Mouse (Mus musculus) lung, embryonic 15.5 days (tissue): ENCODE measurements around the gene Zfp648. TPM values are rescaled to one million over a fixed set of nuclear protein-coding genes. Genes with fewer than 3 reads are reported as not detected.

Experiments
- ATAC-seq: fragments of 200-750 bp; cut with Nextera tagmentation; 2 replicates; pipeline ENCODE4 v1.8.0; 2017; ENCODE audit warnings: moderate number of reproducible peaks, borderline replicate concordance; ENCODE audit not compliant: low FRiP score, low TSS enrichment; ENCODE audit errors: extremely low read depth
- H3K27ac ChIP-seq: fragments of 300-500 bp; sonication (generic); 2 replicates; pipeline ENCODE4 v1.5.1; 2015; ENCODE audit warnings: moderate library complexity, mild to moderate bottlenecking, inconsistent platforms
- H3K27me3 ChIP-seq: fragments of 300-500 bp; sonication (generic); 2 replicates; pipeline ENCODE4 v1.6.1; 2015; ENCODE audit warnings: inconsistent platforms
- H3K36me3 ChIP-seq: fragments of 300-500 bp; sonication (generic); 2 replicates; pipeline ENCODE4 v1.6.1; 2015; ENCODE audit warnings: inconsistent platforms
- H3K4me1 ChIP-seq: fragments of 300-500 bp; sonication (generic); 2 replicates; pipeline ENCODE4 v1.6.1; 2015; ENCODE audit warnings: inconsistent platforms
- H3K4me2 ChIP-seq: fragments of 300-500 bp; sonication (generic); 2 replicates; pipeline ENCODE4 v1.6.1; 2015; ENCODE audit warnings: inconsistent platforms, mild to moderate bottlenecking, moderate library complexity
- H3K4me3 ChIP-seq: fragments of 300-500 bp; sonication (generic); 2 replicates; pipeline ENCODE4 v1.5.1; 2015; ENCODE audit warnings: mild to moderate bottlenecking, inconsistent platforms
- H3K9ac ChIP-seq: fragments of 300-500 bp; sonication (generic); 2 replicates; pipeline ENCODE4 v1.6.1; 2015; ENCODE audit warnings: inconsistent platforms
- H3K9me3 ChIP-seq: fragments of 300-500 bp; sonication (generic); 2 replicates; pipeline ENCODE4 v1.6.1; 2016; ENCODE audit warnings: inconsistent platforms
- WGBS: fragments of 180-500 bp; shearing (Covaris S2); methylation state at CpG from one replicate; pipeline ENCODE4 v1.1.7; 2015; 5-methylcytosine and 5-hydroxymethylcytosine counted together
- polyA plus RNA-seq: library from polyadenylated mRNA; unstranded; fragments of >200 nt; fragmentation: Nextera tagmentation; extraction: Ambion mirVana; gene quantifications from 2 replicates; pipeline ENCODE4 v1.2.1, GENCODE M21; 2015

Gene Zfp648
- 0.11 and 0.17 TPM in 2 replicates for polyA plus RNA-seq

- Histone ChIP-seq H3K27me3 (peaks cover 38% of the 10 kb centered on the region), H3K4me1 (peaks cover 9% of the 10 kb centered on the region; the same call in 1 of the 2 replicates), H3K4me3 (no peak within 1 kb of the TSS), H3K27ac (no peak within 1 kb of the TSS), H3K9me3 (no peaks in the 10 kb centered on the region), H3K9ac (no peak within 1 kb of the TSS), H3K36me3 (no peaks in the 10 kb centered on the region), H3K4me2 (no peak within 1 kb of the TSS)
- ATAC-seq: no peak
- WGBS: 28% methylated on average over 14 of the region's 14 CpGs
Observed at GRCm38 (mm10) chr1:154200955-154201722, at the start of gene Zfp648. Zfp648 (plus strand) TSS chr1:154201187.

GRCm38 (mm10) chr1:154152539-154152938 lies 48.4 kb upstream of the Zfp648 start:
- H3K4me3 ChIP-seq: no peak overlapping the region
- H3K9ac ChIP-seq: no peak overlapping the region
- H3K27ac ChIP-seq: no peak overlapping the region
- no peaks in the 10 kb centered on the region for H3K36me3 ChIP-seq
- ATAC-seq: no peak
- H3K4me2 ChIP-seq: no peak overlapping the region
- H3K4me1 ChIP-seq: peaks cover 18% of the 10 kb centered on the region
- H3K27me3 ChIP-seq: no peaks in the 10 kb centered on the region
- 71% methylated on average over 1 of the region's 1 CpGs for WGBS
- no peaks in the 10 kb centered on the region for H3K9me3 ChIP-seq

GRCm38 (mm10) chr1:154153800-154154199 lies 47.2 kb upstream of the Zfp648 start:
- Histone ChIP-seq H3K27ac (no peak overlapping the region), H3K4me1 (peaks cover 18% of the 10 kb centered on the region), H3K9me3 (no peaks in the 10 kb centered on the region), H3K4me3 (no peak overlapping the region), H3K4me2 (no peak overlapping the region), H3K36me3 (no peaks in the 10 kb centered on the region), H3K27me3 (no peaks in the 10 kb centered on the region), H3K9ac (no peak overlapping the region)
- no peak for ATAC-seq
- 84% methylated on average over 7 of the region's 7 CpGs for WGBS

- Histone ChIP-seq H3K4me3 (no peak overlapping the region), H3K36me3 (no peaks in the 10 kb centered on the region), H3K9ac (no peak overlapping the region), H3K27ac (0 out of 2 replicates have a peak overlapping the region, but pooled peaks have one; percentile 26), H3K27me3 (no peaks in the 10 kb centered on the region), H3K9me3 (no peaks in the 10 kb centered on the region), H3K4me1 (peaks cover 4% of the 10 kb centered on the region; the same call in 1 of the 2 replicates), H3K4me2 (no peak overlapping the region)
- ATAC-seq: peak; percentile 52; the same call in 1 of the 2 replicates
- 46% methylated on average over 14 of the region's 14 CpGs for WGBS
Observed at GRCm38 (mm10) chr1:154156177-154157062, 44.6 kb upstream of the Zfp648 start.

DNA sequence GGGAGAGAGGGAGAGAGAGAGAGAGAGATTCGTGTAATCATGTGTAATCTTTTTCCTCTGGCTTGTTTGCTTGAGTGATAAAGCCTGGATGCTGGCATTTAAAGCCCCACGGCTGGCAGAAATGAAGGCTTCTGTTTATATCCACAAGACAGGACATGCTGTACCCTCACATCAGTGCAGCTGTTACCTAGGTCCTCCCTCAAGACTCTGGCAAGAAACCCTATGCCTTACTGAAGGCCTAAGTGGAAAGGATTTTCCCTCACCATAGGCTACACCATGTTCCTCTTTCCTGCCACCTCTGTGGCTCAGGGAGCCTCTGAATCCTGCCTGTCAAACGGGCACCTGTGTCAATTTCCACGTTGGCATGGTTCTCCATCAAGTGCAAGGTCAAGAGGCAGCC lies 43.9 kb upstream of the Zfp648 start:
- no peak overlapping the region for H3K9ac ChIP-seq
- peaks cover 4% of the 10 kb centered on the region; the same call in 1 of the 2 replicates for H3K4me1 ChIP-seq
- no peaks in the 10 kb centered on the region for H3K9me3 ChIP-seq
- WGBS: 35% methylated on average over 4 of the region's 4 CpGs
- no peak; the same call in 1 of the 2 replicates for ATAC-seq
- no peak overlapping the region for H3K4me3 ChIP-seq
- no peaks in the 10 kb centered on the region for H3K36me3 ChIP-seq
- H3K27me3 ChIP-seq: no peaks in the 10 kb centered on the region
- no peak overlapping the region for H3K4me2 ChIP-seq
- H3K27ac ChIP-seq: no peak overlapping the region

- H3K4me1 ChIP-seq: no peaks in the 10 kb centered on the region
- H3K36me3 ChIP-seq: no peaks in the 10 kb centered on the region
- no peak overlapping the region for H3K9ac ChIP-seq
- H3K4me3 ChIP-seq: no peak overlapping the region
- WGBS: 77% methylated on average over 6 of the region's 6 CpGs
- no peaks in the 10 kb centered on the region for H3K9me3 ChIP-seq
- no peak overlapping the region for H3K27ac ChIP-seq
- no peaks in the 10 kb centered on the region for H3K27me3 ChIP-seq
- H3K4me2 ChIP-seq: no peak overlapping the region
- ATAC-seq: no peak
Observed at GRCm38 (mm10) chr1:154167696-154168095, 33.3 kb upstream of the Zfp648 start.

GRCm38 (mm10) chr1:154175334-154175733 lies 25.7 kb upstream of the Zfp648 start:
- ATAC-seq: no peak
- H3K27me3 ChIP-seq: no peaks in the 10 kb centered on the region
- 76% methylated on average over 6 of the region's 6 CpGs for WGBS
- H3K4me3 ChIP-seq: no peak overlapping the region
- no peak overlapping the region for H3K4me2 ChIP-seq
- no peaks in the 10 kb centered on the region for H3K36me3 ChIP-seq
- no peaks in the 10 kb centered on the region for H3K4me1 ChIP-seq
- H3K9ac ChIP-seq: no peak overlapping the region
- H3K27ac ChIP-seq: no peak overlapping the region
- no peaks in the 10 kb centered on the region for H3K9me3 ChIP-seq

DNA sequence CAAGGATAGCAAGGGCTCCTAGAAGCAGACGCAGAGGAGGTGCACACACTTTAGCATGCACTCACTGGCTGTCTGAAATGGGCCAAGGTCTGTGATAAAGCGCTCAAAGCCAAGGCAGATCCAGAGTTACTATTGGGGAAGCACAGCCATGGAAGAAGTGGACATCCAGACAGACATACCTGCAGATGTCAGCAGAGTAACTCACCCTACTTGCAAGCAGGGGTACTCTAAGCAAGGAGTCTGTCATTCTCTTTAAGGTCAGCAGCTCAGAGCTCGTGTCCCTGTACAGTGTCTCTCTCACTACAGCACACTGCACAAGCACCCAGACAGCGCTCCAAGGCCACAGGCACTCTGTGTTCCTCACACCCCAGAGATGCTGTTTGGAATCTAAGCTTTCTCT lies 23.2 kb upstream of the Zfp648 start:
- Histone ChIP-seq H3K9me3 (no peaks in the 10 kb centered on the region), H3K9ac (no peak overlapping the region), H3K4me3 (no peak overlapping the region), H3K27me3 (no peaks in the 10 kb centered on the region), H3K4me1 (0 out of 2 replicates have a peak, but pooled peaks cover 3% of the 10 kb centered on the region), H3K4me2 (no peak overlapping the region), H3K27ac (no peak overlapping the region), H3K36me3 (no peaks in the 10 kb centered on the region)
- 79% methylated on average over 4 of the region's 4 CpGs for WGBS
- no peak for ATAC-seq

GRCm38 (mm10) chr1:154178541-154179155 lies 22.3 kb upstream of the Zfp648 start:
- Histone ChIP-seq H3K27me3 (no peaks in the 10 kb centered on the region), H3K9ac (no peak overlapping the region), H3K4me3 (no peak overlapping the region), H3K9me3 (no peaks in the 10 kb centered on the region), H3K4me1 (0 out of 2 replicates have a peak, but pooled peaks cover 3% of the 10 kb centered on the region), H3K36me3 (no peaks in the 10 kb centered on the region), H3K27ac (no peak overlapping the region), H3K4me2 (no peak overlapping the region)
- no peak for ATAC-seq
- WGBS: 77% methylated on average over 8 of the region's 8 CpGs

GRCm38 (mm10) chr1:154180952-154181351 lies 20.0 kb upstream of the Zfp648 start:
- Histone ChIP-seq H3K36me3 (no peaks in the 10 kb centered on the region), H3K4me2 (no peak overlapping the region), H3K4me3 (no peak overlapping the region), H3K27ac (no peak overlapping the region), H3K27me3 (no peaks in the 10 kb centered on the region), H3K9ac (no peak overlapping the region), H3K4me1 (0 out of 2 replicates have a peak, but pooled peaks cover 3% of the 10 kb centered on the region), H3K9me3 (no peaks in the 10 kb centered on the region)
- peak; percentile 83 for ATAC-seq
- WGBS: 25% methylated on average over 2 of the region's 2 CpGs

DNA sequence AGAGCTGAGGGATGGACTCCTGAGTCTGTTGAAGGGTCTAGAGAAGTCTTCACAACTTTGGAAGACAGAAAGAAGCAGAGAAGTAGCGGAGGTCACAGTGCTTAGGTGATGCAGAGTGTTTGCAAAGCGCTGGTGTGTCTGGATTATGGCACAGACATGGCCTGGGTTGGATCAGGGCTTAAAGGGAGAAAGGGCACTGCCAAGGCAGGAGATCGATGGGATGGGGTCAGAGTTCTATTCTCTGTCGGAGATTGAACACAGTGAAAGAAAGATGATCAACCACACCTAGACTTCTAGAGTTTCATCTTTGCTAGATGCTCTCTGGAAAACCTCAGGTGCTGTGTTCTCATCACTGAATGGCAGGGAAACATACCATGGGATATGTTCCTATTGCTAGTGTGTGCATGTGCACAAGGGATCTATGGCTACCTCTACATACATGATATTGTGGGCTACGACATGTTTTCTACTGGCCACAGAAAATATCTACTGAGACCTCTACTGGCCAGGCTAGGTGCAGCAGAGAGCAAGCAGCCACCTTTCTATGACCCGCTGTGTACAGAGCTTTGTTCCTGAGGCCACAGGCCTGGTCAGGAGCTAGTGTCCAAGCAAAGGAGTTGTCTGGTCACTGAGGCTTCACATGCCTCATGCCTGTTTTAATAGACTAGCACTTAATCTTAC lies 18.5 kb upstream of the Zfp648 start:
- no peak overlapping the region for H3K27ac ChIP-seq
- 0 out of 2 replicates have a peak, but pooled peaks cover 3% of the 10 kb centered on the region for H3K4me1 ChIP-seq
- no peak overlapping the region for H3K9ac ChIP-seq
- no peak overlapping the region for H3K4me3 ChIP-seq
- no peaks in the 10 kb centered on the region for H3K27me3 ChIP-seq
- no peak for ATAC-seq
- H3K9me3 ChIP-seq: no peaks in the 10 kb centered on the region
- no peak overlapping the region for H3K4me2 ChIP-seq
- WGBS: 69% methylated on average over 6 of the region's 6 CpGs
- H3K36me3 ChIP-seq: no peaks in the 10 kb centered on the region
